Mouse (Mus musculus): ENCODE results near the gene Prkar2a. TPM values are rescaled to one million over a fixed set of nuclear protein-coding genes. Genes with fewer than 3 reads are reported as not detected.

Prkar2a gene
- polyA plus RNA-seq, 1 experiment from 2014 or later: 30.1 TPM

GRCm38 (mm10) chr9:108776614-108777013 lies 87.5 kb downstream of the Prkar2a start:
- DNase-seq (ENCODE audit: extremely low spot score, low spot score): no peak
- no peaks in the 10 kb centered on the region for H3K27me3 ChIP-seq (ENCODE audit: poor library complexity, severe bottlenecking)
- peaks cover 4% of the 10 kb centered on the region; the same call in 1 of the 2 replicates for H3K9me3 ChIP-seq
- peaks cover 18% of the 10 kb centered on the region for H3K4me1 ChIP-seq
- no peak overlapping the region for H3K4me3 ChIP-seq
- WGBS: 90% methylated on average over 4 of the region's 4 CpGs
- no peaks in the 10 kb centered on the region for H3K36me3 ChIP-seq (replicated peaks)
- no peak overlapping the region for H3K27ac ChIP-seq

GRCm38 (mm10) chr9:108777276-108777675 lies 88.2 kb downstream of the Prkar2a start:
- Histone ChIP-seq H3K27ac (no peak overlapping the region), H3K36me3 (replicated peaks) (no peaks in the 10 kb centered on the region), H3K4me3 (no peak overlapping the region), H3K9me3 (peaks cover 4% of the 10 kb centered on the region; the same call in 1 of the 2 replicates), H3K27me3 (ENCODE audit: poor library complexity, severe bottlenecking) (no peaks in the 10 kb centered on the region), H3K4me1 (peaks cover 24% of the 10 kb centered on the region)
- DNase-seq (ENCODE audit: extremely low spot score, low spot score): no peak
- 86% methylated on average over 4 of the region's 4 CpGs for WGBS

- H3K27ac ChIP-seq: no peak overlapping the region
- peaks cover under 1% of the 10 kb centered on the region for H3K36me3 ChIP-seq (replicated peaks)
- H3K4me3 ChIP-seq: no peak overlapping the region
- DNase-seq (ENCODE audit: extremely low spot score, low spot score): no peak
- peaks cover 41% of the 10 kb centered on the region for H3K4me1 ChIP-seq
- H3K9me3 ChIP-seq: no peaks in the 10 kb centered on the region
- 75% methylated on average over 5 of the region's 5 CpGs for WGBS
- no peaks in the 10 kb centered on the region for H3K27me3 ChIP-seq (ENCODE audit: poor library complexity, severe bottlenecking)
These were observed 91.8 kb downstream of the Prkar2a start for GRCm38 (mm10) chr9:108780959-108781358.

GRCm38 (mm10) chr9:108781891-108782290 lies 92.8 kb downstream of the Prkar2a start:
- Histone ChIP-seq H3K4me1 (peaks cover 50% of the 10 kb centered on the region), H3K36me3 (replicated peaks) (peaks cover 9% of the 10 kb centered on the region), H3K4me3 (no peak overlapping the region), H3K27ac (peak overlapping the region; percentile 40; the same call in 1 of the 2 replicates), H3K9me3 (no peaks in the 10 kb centered on the region), H3K27me3 (ENCODE audit: poor library complexity, severe bottlenecking) (no peaks in the 10 kb centered on the region)
- DNase-seq (ENCODE audit: extremely low spot score, low spot score): no peak
- WGBS: 82% methylated on average over 4 of the region's 4 CpGs

GRCm38 (mm10) chr9:108782836-108783547 lies 93.9 kb downstream of the Prkar2a start:
- H3K36me3 ChIP-seq (replicated peaks): peaks cover 19% of the 10 kb centered on the region
- no peak for DNase-seq (ENCODE audit: extremely low spot score, low spot score)
- WGBS: 23% methylated on average over 9 of the region's 9 CpGs
- peak overlapping the region; percentile 94 for H3K4me3 ChIP-seq
- H3K4me1 ChIP-seq: peaks cover 61% of the 10 kb centered on the region
- H3K27me3 ChIP-seq (ENCODE audit: poor library complexity, severe bottlenecking): no peaks in the 10 kb centered on the region
- peak overlapping the region; percentile 99 for H3K27ac ChIP-seq
- H3K9me3 ChIP-seq: no peaks in the 10 kb centered on the region

GRCm38 (mm10) chr9:108783548-108784463 lies 94.7 kb downstream of the Prkar2a start, which contains the start of gene Ip6k2:
Gene Ip6k2 (plus strand): TSS chr9:108783796.
- under 1% methylated on average over 56 of the region's 56 CpGs for WGBS
- peaks cover 27% of the 10 kb centered on the region for H3K36me3 ChIP-seq (replicated peaks)
- peak within 1 kb of the TSS; percentile 99 for H3K27ac ChIP-seq
- H3K4me1 ChIP-seq: peaks cover 69% of the 10 kb centered on the region
- H3K27me3 ChIP-seq (ENCODE audit: poor library complexity, severe bottlenecking): no peaks in the 10 kb centered on the region
- H3K9me3 ChIP-seq: no peaks in the 10 kb centered on the region
- DNase-seq (ENCODE audit: extremely low spot score, low spot score): peak; percentile 98
- H3K4me3 ChIP-seq: peak within 1 kb of the TSS; percentile 94

- no peak for DNase-seq (ENCODE audit: extremely low spot score, low spot score)
These were observed 96.3 kb downstream of the Prkar2a start for GRCm38 (mm10) chr9:108785416-108785815.

GRCm38 (mm10) chr9:108786494-108786893 lies 97.4 kb downstream of the Prkar2a start:
- H3K4me3 ChIP-seq: peak overlapping the region; percentile 94; the same call in 1 of the 2 replicates
- no peak overlapping the region for H3K27ac ChIP-seq
- peaks cover 35% of the 10 kb centered on the region for H3K36me3 ChIP-seq (replicated peaks)
- 97% methylated on average over 1 of the region's 1 CpGs for WGBS
- no peaks in the 10 kb centered on the region for H3K9me3 ChIP-seq
- H3K27me3 ChIP-seq (ENCODE audit: poor library complexity, severe bottlenecking): no peaks in the 10 kb centered on the region
- no peak for DNase-seq (ENCODE audit: extremely low spot score, low spot score)
- H3K4me1 ChIP-seq: peaks cover 80% of the 10 kb centered on the region

More at GRCm38 (mm10) chr9:108785416-108785815, 96.3 kb downstream of the Prkar2a start:
- peak overlapping the region; percentile 99 for H3K27ac ChIP-seq
- peaks cover 31% of the 10 kb centered on the region for H3K36me3 ChIP-seq (replicated peaks)
- peak overlapping the region; percentile 94 for H3K4me3 ChIP-seq
- no peaks in the 10 kb centered on the region for H3K9me3 ChIP-seq
- H3K4me1 ChIP-seq: peaks cover 82% of the 10 kb centered on the region
- no peaks in the 10 kb centered on the region for H3K27me3 ChIP-seq (ENCODE audit: poor library complexity, severe bottlenecking)

- no peaks in the 10 kb centered on the region for H3K9me3 ChIP-seq
- H3K27ac ChIP-seq: no peak overlapping the region
- DNase-seq (ENCODE audit: extremely low spot score, low spot score): no peak
- H3K4me3 ChIP-seq: no peak overlapping the region
- peaks cover 78% of the 10 kb centered on the region for H3K4me1 ChIP-seq
- H3K27me3 ChIP-seq (ENCODE audit: poor library complexity, severe bottlenecking): no peaks in the 10 kb centered on the region
- peaks cover 35% of the 10 kb centered on the region for H3K36me3 ChIP-seq (replicated peaks)
- WGBS: 91% methylated on average over 2 of the region's 2 CpGs
These were observed 98.0 kb downstream of the Prkar2a start for GRCm38 (mm10) chr9:108787080-108787479.

GRCm38 (mm10) chr9:108788713-108789112 lies 99.6 kb downstream of the Prkar2a start:
- Histone ChIP-seq H3K9me3 (no peaks in the 10 kb centered on the region), H3K27ac (no peak overlapping the region), H3K4me1 (peaks cover 80% of the 10 kb centered on the region), H3K4me3 (no peak overlapping the region), H3K36me3 (replicated peaks) (peaks cover 42% of the 10 kb centered on the region), H3K27me3 (ENCODE audit: poor library complexity, severe bottlenecking) (no peaks in the 10 kb centered on the region)
- DNase-seq (ENCODE audit: extremely low spot score, low spot score): no peak
- WGBS: 84% methylated on average over 3 of the region's 3 CpGs

GRCm38 (mm10) chr9:108792307-108792706 lies 103.2 kb downstream of the Prkar2a start:
- Histone ChIP-seq H3K9me3 (no peaks in the 10 kb centered on the region), H3K4me1 (peaks cover 87% of the 10 kb centered on the region), H3K36me3 (replicated peaks) (peaks cover 54% of the 10 kb centered on the region), H3K27me3 (ENCODE audit: poor library complexity, severe bottlenecking) (no peaks in the 10 kb centered on the region), H3K4me3 (no peak overlapping the region), H3K27ac (no peak overlapping the region)
- WGBS: 88% methylated on average over 1 of the region's 1 CpGs
- DNase-seq (ENCODE audit: extremely low spot score, low spot score): no peak

- no peak for DNase-seq (ENCODE audit: extremely low spot score, low spot score)
- H3K4me3 ChIP-seq: no peak overlapping the region
- no peak overlapping the region for H3K27ac ChIP-seq
- no peaks in the 10 kb centered on the region for H3K9me3 ChIP-seq
- WGBS: 59% methylated on average over 3 of the region's 3 CpGs
- H3K27me3 ChIP-seq (ENCODE audit: poor library complexity, severe bottlenecking): no peaks in the 10 kb centered on the region
- peaks cover 54% of the 10 kb centered on the region for H3K36me3 ChIP-seq (replicated peaks)
- peaks cover 86% of the 10 kb centered on the region for H3K4me1 ChIP-seq
These were observed 103.6 kb downstream of the Prkar2a start for GRCm38 (mm10) chr9:108792730-108793129.

Data from forebrain, embryonic 10.5 days (tissue).